Mouse (Mus musculus): ENCODE data around the gene Smc3. TPM values are rescaled to one million over a fixed set of nuclear protein-coding genes. Genes with fewer than 3 reads are reported as not detected.

Smc3 gene
- polyA plus RNA-seq, 1 experiment = 32.2 TPM

- Histone ChIP-seq H3K4me1 (ENCODE audit: control insufficient read depth, insufficient read depth, low read length) (0 out of 2 replicates have a peak, but pooled peaks cover 3% of the 10 kb centered on the region), H3K27ac (ENCODE audit: insufficient read depth, low read length) (no peak overlapping the region), H3K27me3 (ENCODE audit: control insufficient read depth, insufficient read depth, low read length) (no peaks in the 10 kb centered on the region), H3K4me3 (replicated peaks; ENCODE audit: insufficient read depth, low read depth, low read length) (no peak overlapping the region)
- DNase-seq = no peak
- TF ChIP-seq CTCF (IDR thresholded peaks at IDR 0.05; ENCODE audit: borderline replicate concordance, insufficient read depth, low read depth, low read length) (no peak), POLR2A (IDR thresholded peaks at IDR 0.05; ENCODE audit: borderline replicate concordance, insufficient read depth, low read length) (no peak)
- 34% methylated on average over 20 of the region's 20 CpGs for WGBS
Observed at GRCm38 (mm10) chr19:53557267-53557936, 42.8 kb upstream of the Smc3 start.

GRCm38 (mm10) chr19:53560436-53560835 lies 39.8 kb upstream of the Smc3 start:
- Histone ChIP-seq H3K4me3 (replicated peaks; ENCODE audit: insufficient read depth, low read depth, low read length) (no peak overlapping the region), H3K4me1 (ENCODE audit: control insufficient read depth, insufficient read depth, low read length) (no peaks in the 10 kb centered on the region), H3K27ac (ENCODE audit: insufficient read depth, low read length) (no peak overlapping the region), H3K27me3 (ENCODE audit: control insufficient read depth, insufficient read depth, low read length) (no peaks in the 10 kb centered on the region)
- no peak for TF ChIP-seq CTCF (IDR thresholded peaks at IDR 0.05; ENCODE audit: borderline replicate concordance, insufficient read depth, low read depth, low read length)
- TF ChIP-seq POLR2A (IDR thresholded peaks at IDR 0.05; ENCODE audit: borderline replicate concordance, insufficient read depth, low read length) = no peak
- 75% methylated on average over 3 of the region's 3 CpGs for WGBS
- no peak for DNase-seq

- 59% methylated on average over 4 of the region's 4 CpGs for WGBS
- DNase-seq = no peak
- Histone ChIP-seq H3K4me1 (ENCODE audit: control insufficient read depth, insufficient read depth, low read length) (no peaks in the 10 kb centered on the region), H3K27ac (ENCODE audit: insufficient read depth, low read length) (no peak overlapping the region), H3K27me3 (ENCODE audit: control insufficient read depth, insufficient read depth, low read length) (no peaks in the 10 kb centered on the region), H3K4me3 (replicated peaks; ENCODE audit: insufficient read depth, low read depth, low read length) (no peak overlapping the region)
- TF ChIP-seq CTCF (IDR thresholded peaks at IDR 0.05; ENCODE audit: borderline replicate concordance, insufficient read depth, low read depth, low read length) = no peak
- no peak for TF ChIP-seq POLR2A (IDR thresholded peaks at IDR 0.05; ENCODE audit: borderline replicate concordance, insufficient read depth, low read length)
Observed at GRCm38 (mm10) chr19:53564174-53564573, 36.0 kb upstream of the Smc3 start.

- Histone ChIP-seq H3K4me1 (ENCODE audit: control insufficient read depth, insufficient read depth, low read length) (no peaks in the 10 kb centered on the region), H3K27me3 (ENCODE audit: control insufficient read depth, insufficient read depth, low read length) (no peaks in the 10 kb centered on the region), H3K4me3 (replicated peaks; ENCODE audit: insufficient read depth, low read depth, low read length) (no peak overlapping the region), H3K27ac (ENCODE audit: insufficient read depth, low read length) (no peak overlapping the region)
- 94% methylated on average over 14 of the region's 14 CpGs for WGBS
- TF ChIP-seq POLR2A (IDR thresholded peaks at IDR 0.05; ENCODE audit: borderline replicate concordance, insufficient read depth, low read length) = no peak
- TF ChIP-seq CTCF (IDR thresholded peaks at IDR 0.05; ENCODE audit: borderline replicate concordance, insufficient read depth, low read depth, low read length) = no peak
- DNase-seq = peak in 1 of 2 experiments; percentile 6
Observed at GRCm38 (mm10) chr19:53565565-53566277, 34.5 kb upstream of the Smc3 start.

- peak in 1 of 2 experiments; percentile 6 for DNase-seq
- Histone ChIP-seq H3K27me3 (ENCODE audit: control insufficient read depth, insufficient read depth, low read length) (no peaks in the 10 kb centered on the region), H3K27ac (ENCODE audit: insufficient read depth, low read length) (no peak overlapping the region), H3K4me3 (replicated peaks; ENCODE audit: insufficient read depth, low read depth, low read length) (no peak overlapping the region), H3K4me1 (ENCODE audit: control insufficient read depth, insufficient read depth, low read length) (no peaks in the 10 kb centered on the region)
- no peak for TF ChIP-seq POLR2A (IDR thresholded peaks at IDR 0.05; ENCODE audit: borderline replicate concordance, insufficient read depth, low read length)
- no peak for TF ChIP-seq CTCF (IDR thresholded peaks at IDR 0.05; ENCODE audit: borderline replicate concordance, insufficient read depth, low read depth, low read length)
- 38% methylated on average over 11 of the region's 11 CpGs for WGBS
Observed at GRCm38 (mm10) chr19:53567864-53568263, 32.3 kb upstream of the Smc3 start.

GRCm38 (mm10) chr19:53568553-53568952 lies 31.6 kb upstream of the Smc3 start:
- H3K27me3 ChIP-seq (ENCODE audit: control insufficient read depth, insufficient read depth, low read length) = no peaks in the 10 kb centered on the region
- H3K4me1 ChIP-seq (ENCODE audit: control insufficient read depth, insufficient read depth, low read length) = no peaks in the 10 kb centered on the region
- no peak for TF ChIP-seq POLR2A (IDR thresholded peaks at IDR 0.05; ENCODE audit: borderline replicate concordance, insufficient read depth, low read length)
- no peak for TF ChIP-seq CTCF (IDR thresholded peaks at IDR 0.05; ENCODE audit: borderline replicate concordance, insufficient read depth, low read depth, low read length)
- no peak overlapping the region for H3K27ac ChIP-seq (ENCODE audit: insufficient read depth, low read length)
- 92% methylated on average over 3 of the region's 3 CpGs for WGBS
- no peak for DNase-seq
- H3K4me3 ChIP-seq (replicated peaks; ENCODE audit: insufficient read depth, low read depth, low read length) = no peak overlapping the region

GRCm38 (mm10) chr19:53571056-53571455 lies 29.1 kb upstream of the Smc3 start:
- H3K4me3 ChIP-seq (replicated peaks; ENCODE audit: insufficient read depth, low read depth, low read length) = no peak overlapping the region
- 77% methylated on average over 4 of the region's 4 CpGs for WGBS
- TF ChIP-seq POLR2A (IDR thresholded peaks at IDR 0.05; ENCODE audit: borderline replicate concordance, insufficient read depth, low read length) (no peak), CTCF (IDR thresholded peaks at IDR 0.05; ENCODE audit: borderline replicate concordance, insufficient read depth, low read depth, low read length) (no peak)
- no peak overlapping the region for H3K27ac ChIP-seq (ENCODE audit: insufficient read depth, low read length)
- peak in 1 of 2 experiments; percentile 5 for DNase-seq
- H3K27me3 ChIP-seq (ENCODE audit: control insufficient read depth, insufficient read depth, low read length) = no peaks in the 10 kb centered on the region
- H3K4me1 ChIP-seq (ENCODE audit: control insufficient read depth, insufficient read depth, low read length) = no peaks in the 10 kb centered on the region

Data from cerebellum, adult 2 months (tissue).